Mouse (Mus musculus): ENCODE measurements around the gene Cpne8. TPM values are rescaled to one million over a fixed set of nuclear protein-coding genes. Genes with fewer than 3 reads are reported as not detected.
"Not testable (repeated sequence)": the region's sequence is repeated elsewhere in the genome, so short reads cannot be mapped to it uniquely, and the experiment has no call there.

The Cpne8 gene
- polyA plus RNA-seq, 1 experiment from 2014 or later: 21.6 TPM

DNA sequence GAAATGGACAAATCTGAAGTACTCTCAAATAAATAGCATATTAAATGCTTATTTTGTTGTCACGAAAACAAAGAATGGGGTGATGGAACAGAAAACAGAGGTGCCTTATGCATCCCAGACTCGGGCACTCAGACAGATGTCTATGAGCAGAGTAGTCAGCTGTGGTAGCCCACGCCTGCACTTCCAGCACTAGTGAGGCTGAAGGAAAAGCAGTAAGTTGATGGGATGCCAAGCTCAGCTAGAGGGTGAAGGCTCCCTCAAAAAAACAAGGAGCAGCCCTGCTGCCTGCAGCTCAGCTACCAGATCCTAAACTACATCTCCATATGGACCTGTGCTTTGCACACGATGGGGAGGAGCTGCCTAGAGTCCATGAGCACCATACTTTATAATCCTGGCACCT lies 15.6 kb downstream of the Cpne8 start:
- Histone ChIP-seq H3K4me1 (no peaks in the 10 kb centered on the region), H3K4me2 (no peak overlapping the region), H3K27me3 (replicated peaks) (no peaks in the 10 kb centered on the region), H3K9ac (no peak overlapping the region), H3K36me3 (no peaks in the 10 kb centered on the region), H3K9me3 (no peaks in the 10 kb centered on the region), H3K4me3 (replicated peaks) (no peak overlapping the region), H3K27ac (no peak overlapping the region)
- WGBS: 73% methylated on average over 4 of the region's 4 CpGs
- no peak for ATAC-seq (ENCODE audit: insufficient read depth, low FRiP score, low read depth)

DNA sequence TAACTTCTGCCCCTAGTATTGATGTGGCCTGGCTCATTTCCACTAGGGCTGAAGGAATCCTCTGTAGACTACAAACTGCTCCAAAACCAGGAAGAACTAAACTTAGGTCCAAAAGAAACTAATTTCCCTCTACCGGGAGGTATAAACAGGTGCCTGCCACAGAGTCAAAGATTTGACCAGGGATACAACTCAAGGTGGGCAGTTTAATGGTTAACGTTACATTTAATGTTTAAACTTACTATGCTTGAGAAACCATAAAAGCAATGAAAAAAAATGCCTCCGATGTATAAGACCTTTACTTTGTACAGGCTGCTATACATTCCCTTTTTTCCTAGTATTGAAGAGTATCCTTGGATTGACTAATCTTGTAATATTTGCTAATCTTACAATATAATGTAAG lies 18.5 kb downstream of the Cpne8 start:
- Histone ChIP-seq H3K36me3 (no peaks in the 10 kb centered on the region), H3K4me1 (no peaks in the 10 kb centered on the region), H3K27me3 (replicated peaks) (no peaks in the 10 kb centered on the region), H3K4me2 (no peak overlapping the region), H3K27ac (no peak overlapping the region), H3K9ac (no peak overlapping the region), H3K9me3 (no peaks in the 10 kb centered on the region), H3K4me3 (replicated peaks) (no peak overlapping the region)
- WGBS: 86% methylated on average over 3 of the region's 3 CpGs
- ATAC-seq (ENCODE audit: insufficient read depth, low FRiP score, low read depth): no peak

DNA sequence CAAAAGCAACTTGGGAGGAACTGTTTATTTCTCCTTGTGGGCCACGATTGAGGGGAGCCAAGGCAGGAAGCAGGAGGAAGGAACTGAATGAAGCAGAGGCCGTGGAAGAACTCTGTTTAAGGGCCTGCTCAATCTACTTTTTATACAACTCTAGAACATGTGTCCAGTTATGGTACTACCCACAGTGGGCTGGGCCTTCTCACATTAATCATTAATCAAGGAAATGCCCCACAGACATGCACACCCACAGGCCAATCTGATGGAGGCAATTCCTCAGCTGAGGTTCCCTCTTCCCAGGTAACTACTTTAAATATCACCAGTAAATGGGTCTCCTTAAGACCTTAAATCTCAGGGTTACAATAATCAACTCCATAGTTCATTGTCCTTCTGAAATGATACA lies 21.2 kb downstream of the Cpne8 start:
- H3K4me3 ChIP-seq (replicated peaks): no peak overlapping the region
- H3K4me2 ChIP-seq: no peak overlapping the region
- no peaks in the 10 kb centered on the region for H3K36me3 ChIP-seq
- H3K4me1 ChIP-seq: no peaks in the 10 kb centered on the region
- WGBS: 47% methylated on average over 2 of the region's 2 CpGs
- no peak overlapping the region for H3K27ac ChIP-seq
- H3K9me3 ChIP-seq: no peaks in the 10 kb centered on the region
- no peak overlapping the region for H3K9ac ChIP-seq
- no peaks in the 10 kb centered on the region for H3K27me3 ChIP-seq (replicated peaks)
- ATAC-seq (ENCODE audit: insufficient read depth, low FRiP score, low read depth): no peak

DNA sequence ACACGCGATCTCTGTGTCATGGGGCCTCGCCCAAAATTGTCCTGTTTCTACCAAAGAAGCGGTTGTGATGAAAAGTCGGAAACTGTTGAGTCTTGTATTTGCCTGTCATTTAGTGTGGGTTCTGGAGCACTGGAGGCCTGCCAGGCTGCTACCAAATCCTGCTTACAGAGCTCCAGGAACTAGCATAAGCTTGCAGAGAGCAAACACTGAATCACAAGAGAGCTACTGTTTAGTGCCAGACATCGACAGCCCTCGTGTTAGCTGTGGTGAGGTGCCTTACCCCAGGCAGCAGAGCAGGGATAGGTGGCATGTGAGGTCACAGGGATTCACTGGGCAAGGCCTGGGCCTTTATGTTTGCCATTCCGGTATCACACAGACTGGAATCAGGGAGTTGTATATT lies 22.7 kb downstream of the Cpne8 start:
- H3K4me1 ChIP-seq: no peaks in the 10 kb centered on the region
- peak; percentile 50; the same call in 1 of the 2 replicates for ATAC-seq (ENCODE audit: insufficient read depth, low FRiP score, low read depth)

DNA sequence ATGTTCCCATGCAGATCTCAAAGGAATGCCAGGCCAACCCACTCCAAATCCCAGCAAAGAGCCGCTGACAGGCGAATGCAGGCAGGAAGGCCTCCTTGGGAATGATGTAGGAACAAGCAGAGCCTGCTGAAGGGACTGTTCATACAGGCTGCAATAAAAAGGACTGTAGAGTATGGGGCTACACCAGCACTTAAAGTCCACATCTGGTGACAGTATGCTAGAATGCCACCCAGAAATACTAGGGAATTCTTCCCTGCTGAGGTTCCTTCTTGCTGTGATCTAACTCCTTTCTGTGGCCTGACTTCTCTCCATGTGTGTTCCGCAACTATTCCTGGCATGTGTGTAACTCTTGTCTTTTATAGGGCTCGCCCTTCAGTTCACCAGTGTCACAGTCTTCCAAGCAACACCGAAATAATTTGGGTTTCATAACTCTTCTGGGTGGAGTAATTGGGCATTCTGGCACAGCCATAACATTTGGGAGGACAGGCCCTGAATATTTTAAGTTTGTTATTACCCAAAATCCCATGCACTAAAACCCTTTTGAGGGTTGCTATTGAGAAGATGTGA lies 32.1 kb downstream of the Cpne8 start:
- ATAC-seq (ENCODE audit: insufficient read depth, low FRiP score, low read depth): no peak
- no peak overlapping the region for H3K9ac ChIP-seq
- no peaks in the 10 kb centered on the region for H3K9me3 ChIP-seq
- H3K36me3 ChIP-seq: no peaks in the 10 kb centered on the region
- WGBS: 92% methylated on average over 5 of the region's 5 CpGs
- H3K27me3 ChIP-seq (replicated peaks): no peaks in the 10 kb centered on the region
- no peak overlapping the region for H3K4me3 ChIP-seq (replicated peaks)
- H3K27ac ChIP-seq: no peak overlapping the region
- no peaks in the 10 kb centered on the region for H3K4me1 ChIP-seq
- no peak overlapping the region for H3K4me2 ChIP-seq

More for the DNA sequence above, 22.7 kb downstream of the Cpne8 start:
- H3K27ac ChIP-seq: no peak overlapping the region
- no peaks in the 10 kb centered on the region for H3K9me3 ChIP-seq
- H3K4me3 ChIP-seq (replicated peaks): no peak overlapping the region
- WGBS: 67% methylated on average over 8 of the region's 8 CpGs
- H3K9ac ChIP-seq: no peak overlapping the region
- no peaks in the 10 kb centered on the region for H3K36me3 ChIP-seq
- no peaks in the 10 kb centered on the region for H3K27me3 ChIP-seq (replicated peaks)
- H3K4me2 ChIP-seq: no peak overlapping the region

DNA sequence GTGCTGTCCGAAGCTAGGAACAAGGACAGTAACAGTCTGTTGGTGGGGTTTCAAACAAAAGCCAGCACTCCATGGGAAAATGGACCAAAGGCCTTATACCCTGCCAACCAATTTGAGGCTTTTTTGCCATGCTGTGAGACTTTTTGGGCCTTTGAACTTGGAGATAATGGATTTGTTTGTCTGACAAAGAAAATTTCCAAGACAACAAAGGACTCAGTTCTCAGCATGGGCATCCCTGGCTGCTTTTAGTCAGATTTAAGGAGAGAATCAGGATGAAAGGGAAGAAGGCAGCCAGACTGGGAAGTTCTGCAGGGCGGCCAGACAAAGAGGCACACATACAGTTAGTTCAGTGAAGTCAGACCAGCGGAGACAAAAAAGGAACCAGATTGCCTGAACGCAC lies 32.9 kb downstream of the Cpne8 start:
- no peaks in the 10 kb centered on the region for H3K4me1 ChIP-seq
- WGBS: 81% methylated on average over 4 of the region's 4 CpGs

DNA sequence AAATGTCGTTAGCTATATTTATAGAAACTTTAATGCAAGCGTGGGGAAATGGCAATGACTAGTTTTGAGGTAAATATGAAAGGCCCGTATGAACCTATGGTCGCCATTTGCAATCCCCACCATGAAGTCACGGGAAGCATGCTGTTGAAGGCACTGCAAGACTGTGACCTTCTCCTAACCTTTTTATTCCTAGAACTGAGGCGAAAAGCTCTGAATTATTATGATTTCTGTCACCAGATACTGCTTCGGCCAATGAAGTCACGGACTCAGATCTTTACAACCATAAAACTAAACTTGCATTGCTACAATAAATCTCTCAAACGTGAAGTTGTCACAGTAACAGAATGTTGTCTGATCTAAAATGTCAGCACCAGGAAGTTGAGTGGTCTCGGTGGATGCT lies 33.4 kb downstream of the Cpne8 start:
- Histone ChIP-seq H3K27ac (no peak overlapping the region), H3K4me3 (replicated peaks) (no peak overlapping the region), H3K27me3 (replicated peaks) (no peaks in the 10 kb centered on the region), H3K4me1 (no peaks in the 10 kb centered on the region), H3K4me2 (no peak overlapping the region), H3K9ac (no peak overlapping the region), H3K36me3 (no peaks in the 10 kb centered on the region), H3K9me3 (no peaks in the 10 kb centered on the region)
- WGBS: 85% methylated on average over 10 of the region's 10 CpGs
- no peak for ATAC-seq (ENCODE audit: insufficient read depth, low FRiP score, low read depth)

More for the DNA sequence above, 32.9 kb downstream of the Cpne8 start:
- Histone ChIP-seq H3K27ac (no peak overlapping the region), H3K9me3 (no peaks in the 10 kb centered on the region), H3K4me2 (no peak overlapping the region), H3K36me3 (no peaks in the 10 kb centered on the region), H3K4me3 (replicated peaks) (no peak overlapping the region), H3K27me3 (replicated peaks) (no peaks in the 10 kb centered on the region), H3K9ac (no peak overlapping the region)
- ATAC-seq (ENCODE audit: insufficient read depth, low FRiP score, low read depth): no peak

DNA sequence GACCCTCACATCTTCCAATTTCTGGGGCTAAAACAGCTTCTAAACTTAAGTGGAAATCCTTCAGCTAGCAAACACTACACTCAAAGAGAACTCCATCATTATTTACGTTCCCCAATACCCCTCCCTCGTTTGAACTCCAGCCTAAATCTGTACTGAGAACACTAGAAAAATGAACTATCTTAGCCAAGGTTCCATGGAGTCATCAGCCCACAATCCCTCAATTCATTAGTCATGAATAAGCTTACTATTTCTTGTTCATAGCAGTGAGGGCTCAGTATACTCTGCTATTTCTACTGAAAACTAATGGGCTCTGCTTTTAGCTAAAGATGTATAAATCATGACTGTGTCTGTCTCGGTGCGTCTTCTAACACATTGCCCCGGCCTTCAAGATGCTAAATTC lies 55.0 kb downstream of the Cpne8 start:
- 56% methylated on average over 5 of the region's 5 CpGs for WGBS
- Histone ChIP-seq H3K9ac (no peak overlapping the region), H3K27ac (no peak overlapping the region), H3K4me2 (no peak overlapping the region), H3K9me3 (no peaks in the 10 kb centered on the region), H3K4me3 (replicated peaks) (no peak overlapping the region), H3K4me1 (no peaks in the 10 kb centered on the region), H3K36me3 (no peaks in the 10 kb centered on the region), H3K27me3 (replicated peaks) (no peaks in the 10 kb centered on the region)
- ATAC-seq (ENCODE audit: insufficient read depth, low FRiP score, low read depth): no peak

DNA sequence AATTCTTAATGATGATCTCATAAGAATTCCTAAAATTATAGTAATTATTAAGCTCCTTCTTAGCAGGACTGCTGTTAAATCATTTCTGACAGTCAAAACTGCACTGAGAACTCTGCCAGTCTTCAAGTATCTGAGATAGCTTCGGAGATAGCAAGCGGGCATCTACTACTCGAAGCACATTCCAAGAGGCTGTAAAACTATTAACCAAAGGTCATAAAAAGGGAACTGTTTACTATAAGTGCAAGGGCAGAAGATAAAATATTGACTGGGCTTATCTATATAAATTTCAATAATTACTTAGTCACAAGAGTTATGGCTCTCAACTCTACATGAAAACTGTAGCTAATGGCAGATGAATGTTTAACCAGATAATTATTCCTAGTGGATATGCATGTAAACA lies 57.2 kb downstream of the Cpne8 start:
- WGBS: 60% methylated on average over 3 of the region's 3 CpGs

DNA sequence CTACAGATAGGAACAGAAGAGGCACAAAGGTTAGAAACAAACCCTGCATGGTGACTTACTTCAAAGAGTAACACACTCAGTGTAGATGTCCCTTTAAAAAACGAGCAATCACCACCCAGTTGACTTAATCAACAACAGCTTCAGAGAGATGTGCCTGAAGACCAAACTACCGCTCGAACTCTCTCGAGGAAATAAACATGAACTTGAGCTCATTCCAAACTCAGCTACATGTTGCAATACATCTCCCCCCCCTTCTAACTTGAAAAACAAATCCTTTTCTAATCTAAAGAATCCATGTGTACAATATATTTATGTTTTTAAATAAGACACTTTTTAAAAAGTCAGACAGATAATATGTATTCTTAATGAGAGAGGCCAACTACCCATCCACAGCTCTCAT lies 59.5 kb downstream of the Cpne8 start:
- Histone ChIP-seq H3K36me3 (no peaks in the 10 kb centered on the region), H3K27me3 (replicated peaks) (no peaks in the 10 kb centered on the region), H3K4me1 (no peaks in the 10 kb centered on the region), H3K9me3 (no peaks in the 10 kb centered on the region), H3K9ac (no peak overlapping the region), H3K4me3 (replicated peaks) (no peak overlapping the region), H3K27ac (no peak overlapping the region), H3K4me2 (no peak overlapping the region)
- 64% methylated on average over 4 of the region's 4 CpGs for WGBS
- ATAC-seq (ENCODE audit: insufficient read depth, low FRiP score, low read depth): no peak

More for the DNA sequence above, 57.2 kb downstream of the Cpne8 start:
- H3K36me3 ChIP-seq: no peaks in the 10 kb centered on the region
- H3K9ac ChIP-seq: no peak overlapping the region
- no peak overlapping the region for H3K4me3 ChIP-seq (replicated peaks)
- no peaks in the 10 kb centered on the region for H3K27me3 ChIP-seq (replicated peaks)
- H3K4me1 ChIP-seq: no peaks in the 10 kb centered on the region
- no peak for ATAC-seq (ENCODE audit: insufficient read depth, low FRiP score, low read depth)
- H3K27ac ChIP-seq: no peak overlapping the region
- no peaks in the 10 kb centered on the region for H3K9me3 ChIP-seq
- H3K4me2 ChIP-seq: no peak overlapping the region

DNA sequence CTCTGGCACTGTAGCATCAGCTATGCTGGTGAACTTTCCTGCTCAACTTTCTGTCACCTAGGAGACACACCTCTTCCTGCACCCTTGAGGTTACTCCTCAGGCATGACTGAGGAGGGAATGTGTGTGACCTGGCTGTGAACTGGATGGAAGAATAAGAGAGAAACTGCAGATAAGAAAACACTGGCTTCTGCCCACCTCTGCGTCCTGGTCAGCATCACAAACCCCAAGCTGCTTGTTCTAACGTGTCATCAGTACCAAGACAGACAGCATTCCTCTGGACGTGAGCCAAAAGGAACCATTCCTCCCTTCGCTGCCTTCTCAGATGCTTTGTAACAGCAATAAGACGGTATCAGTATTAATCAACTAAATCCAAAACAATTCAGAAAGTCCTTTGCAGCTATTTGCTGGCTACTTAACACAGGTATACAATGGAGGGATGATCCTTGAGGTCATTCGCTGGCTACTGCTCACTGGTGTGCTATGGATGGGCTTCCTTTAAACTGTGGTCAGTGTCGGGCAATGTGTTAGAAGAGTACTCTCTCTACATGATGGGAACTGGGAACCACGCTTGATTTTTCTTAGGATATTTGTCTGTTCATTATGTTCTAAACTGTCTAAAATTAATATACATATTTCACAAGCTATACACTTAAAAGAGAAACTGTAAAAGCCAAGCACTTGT lies 63.0 kb downstream of the Cpne8 start:
- Histone ChIP-seq H3K9me3 (no peaks in the 10 kb centered on the region), H3K36me3 (no peaks in the 10 kb centered on the region), H3K4me2 (no peak overlapping the region), H3K9ac (no peak overlapping the region), H3K4me3 (replicated peaks) (no peak overlapping the region), H3K4me1 (no peaks in the 10 kb centered on the region), H3K27ac (no peak overlapping the region), H3K27me3 (replicated peaks) (no peaks in the 10 kb centered on the region)
- ATAC-seq (ENCODE audit: insufficient read depth, low FRiP score, low read depth): no peak
- 45% methylated on average over 8 of the region's 8 CpGs for WGBS

DNA sequence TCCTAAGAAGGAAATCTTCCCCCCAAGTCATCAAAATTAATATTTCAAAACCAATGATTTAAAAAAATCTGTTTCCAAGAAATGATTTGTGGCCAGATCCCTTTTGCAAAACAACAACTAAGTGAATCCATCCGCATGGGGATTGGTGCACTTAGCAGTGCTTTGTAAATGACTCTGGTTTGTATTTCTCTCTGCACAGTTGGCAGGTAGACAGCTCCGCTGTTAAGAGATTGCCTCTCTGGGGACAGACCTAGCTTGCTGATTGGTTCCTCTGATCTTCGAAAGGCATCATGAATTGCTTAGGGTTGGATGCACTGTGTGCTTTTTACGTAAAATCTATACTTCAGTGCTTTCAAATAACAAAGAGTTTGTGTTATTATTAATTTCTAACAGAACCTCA lies 68.5 kb downstream of the Cpne8 start:
- ATAC-seq (ENCODE audit: insufficient read depth, low FRiP score, low read depth); H3K4me2 ChIP-seq: not testable (repeated sequence)
- 82% methylated on average over 4 of the region's 4 CpGs for WGBS

More for the DNA sequence above, 68.5 kb downstream of the Cpne8 start:
- not testable (repeated sequence) for H3K27ac ChIP-seq; H3K27me3 ChIP-seq (replicated peaks); H3K4me1 ChIP-seq; H3K4me3 ChIP-seq (replicated peaks); H3K36me3 ChIP-seq; H3K9ac ChIP-seq; H3K9me3 ChIP-seq

Measured in stomach, embryonic 15.5 days (tissue).